Mouse (Mus musculus) central nervous system, embryonic 11.5 days (tissue): ENCODE data around the gene Polr2e. TPM values are rescaled to one million over a fixed set of nuclear protein-coding genes. Genes with fewer than 3 reads are reported as not detected.

Experiments
- polyA plus RNA-seq: library from polyadenylated mRNA; depleted of rRNA; stranded (reverse); fragments of >200 nt; gene quantifications from 2 replicates; pipeline ENCODE4 v1.2.3, GENCODE M21; 2012; rRNA removed

Gene Polr2e
- 194 and 280 TPM in 2 replicates for polyA plus RNA-seq

GRCm38 (mm10) chr10:80039559-80039979, at the start of gene Polr2e:
Gene Polr2e, minus strand, starts transcription at chr10:80039795.

GRCm38 (mm10) chr10:80047041-80047565, 7.5 kb upstream of the Polr2e start, which contains the start of gene Gpx4:
Gene Gpx4, plus strand, starts transcription at chr10:80047166.

GRCm38 (mm10) chr10:80016511-80016910, 23.1 kb downstream of the Polr2e start, which contains the start of gene Arhgap45:
Gene Arhgap45, plus strand, starts transcription at chr10:80016653.

GRCm38 (mm10) chr10:79996272-79997033, 43.1 kb downstream of the Polr2e start, which contains the start of gene Abca7:
Gene Abca7, plus strand, starts transcription at chr10:79996494.

GRCm38 (mm10) chr10:79988506-79989271, 50.9 kb downstream of the Polr2e start, which contains the start of gene Cnn2:
Gene Cnn2, plus strand, starts transcription at chr10:79988584.

Other genes with a start within 250 kb of the Polr2e start
- gene Prss57, start 248.8 kb downstream of the Polr2e start, polyA plus RNA-seq, result 0.08 and 0.16 TPM in 2 replicates
- gene Palm, start 246.2 kb downstream of the Polr2e start, polyA plus RNA-seq, result 98.3 and 130 TPM in 2 replicates
- gene Misp, start 218.8 kb downstream of the Polr2e start, polyA plus RNA-seq, result 0.64 and 0.96 TPM in 2 replicates
- 162 and 407 TPM in 2 replicates for gene Ptbp1, start 185.4 kb downstream of the Polr2e start, polyA plus RNA-seq
- gene Prtn3, start 165.3 kb downstream of the Polr2e start, polyA plus RNA-seq, result 15.3 and 15.8 TPM in 2 replicates
- gene Plppr3, start 165.2 kb downstream of the Polr2e start, polyA plus RNA-seq, result 256 and 339 TPM in 2 replicates
- 0.43 and 0.54 TPM in 2 replicates for gene Elane, start 153.5 kb downstream of the Polr2e start, polyA plus RNA-seq
- 0.09 and 0.50 TPM in 2 replicates for gene Cfd, start 148.9 kb downstream of the Polr2e start, polyA plus RNA-seq
- 47.8 and 59.6 TPM in 2 replicates for gene Med16, start 130.9 kb downstream of the Polr2e start, polyA plus RNA-seq
- not detected in 2 replicates for gene Gm26602, start 128.9 kb downstream of the Polr2e start, polyA plus RNA-seq
- gene Kiss1r, start 122.8 kb downstream of the Polr2e start, polyA plus RNA-seq, result 1.2 and 1.3 TPM in 2 replicates
- 110 and 123 TPM in 2 replicates for gene R3hdm4, start 118.6 kb downstream of the Polr2e start, polyA plus RNA-seq
- gene Arid3a, start 112.8 kb downstream of the Polr2e start, polyA plus RNA-seq, result 11.1 and 12.1 TPM in 2 replicates
- 40.0 and 55.7 TPM in 2 replicates for gene Wdr18, start 79.6 kb downstream of the Polr2e start, polyA plus RNA-seq
- gene Grin3b, start 69.1 kb downstream of the Polr2e start, polyA plus RNA-seq, result 0.28 and 0.39 TPM in 2 replicates
- gene Tmem259, start 55.5 kb downstream of the Polr2e start, polyA plus RNA-seq, result 120 and 158 TPM in 2 replicates
- gene Cnn2, start 51.2 kb downstream of the Polr2e start, polyA plus RNA-seq, result 66.5 and 128 TPM in 2 replicates
- gene Abca7, start 43.3 kb downstream of the Polr2e start, polyA plus RNA-seq, result 7.7 and 7.9 TPM in 2 replicates
- gene Arhgap45, start 23.1 kb downstream of the Polr2e start, polyA plus RNA-seq, result 12.5 and 14.7 TPM in 2 replicates
- 416 and 440 TPM in 2 replicates for gene Gpx4, start 7.4 kb upstream of the Polr2e start, polyA plus RNA-seq
- gene Sbno2, start 65.8 kb upstream of the Polr2e start, polyA plus RNA-seq, result 16.6 and 19.3 TPM in 2 replicates
- 119 and 142 TPM in 2 replicates for gene Stk11, start 76.0 kb upstream of the Polr2e start, polyA plus RNA-seq
- gene Atp5d, start 98.8 kb upstream of the Polr2e start, polyA plus RNA-seq, result 329 and 334 TPM in 2 replicates
- gene Cbarp, start 101.0 kb upstream of the Polr2e start, polyA plus RNA-seq, result 33.8 and 39.4 TPM in 2 replicates
- gene Midn, start 108.5 kb upstream of the Polr2e start, polyA plus RNA-seq, result 171 and 228 TPM in 2 replicates
- gene Cirbp, start 126.2 kb upstream of the Polr2e start, polyA plus RNA-seq, result 260 and 305 TPM in 2 replicates
- 15.7 and 18.1 TPM in 2 replicates for gene 1600002K03Rik, start 133.1 kb upstream of the Polr2e start, polyA plus RNA-seq
- gene Efna2, start 139.7 kb upstream of the Polr2e start, polyA plus RNA-seq, result 47.6 and 65.6 TPM in 2 replicates
- gene Mum1, start 186.6 kb upstream of the Polr2e start, polyA plus RNA-seq, result 115 and 164 TPM in 2 replicates
- gene Ndufs7, start 209.3 kb upstream of the Polr2e start, polyA plus RNA-seq, result 188 and 220 TPM in 2 replicates
- gene Gamt, start 221.2 kb upstream of the Polr2e start, polyA plus RNA-seq, result 11.8 and 25.1 TPM in 2 replicates
- 156 and 213 TPM in 2 replicates for gene Dazap1, start 221.7 kb upstream of the Polr2e start, polyA plus RNA-seq